11 mouse cellular contexts compared by ENCODE assay signal in genomic region chr8:77313003-77313402, GRCm38 (mm10).
DNase-seq lines count a peak whose midpoint lies in the region; ATAC-seq and TF ChIP-seq lines count a peak whose summit lies in the region.
"Had no signal": no experiment of that assay in that cellular context is flagged by ENCODE, and none has a peak within 500 bp of the region (broad histone marks: within the 10 kb centered on the region; RNA-seq: fewer than 3 reads in every experiment).

No protein-coding gene starts in this region.

- no peak overlapping the region for H3K4me3 ChIP-seq in hindbrain, embryonic 15.5 days
- H3K4me3 ChIP-seq in hindbrain, embryonic 12.5 days, result no peak overlapping the region
- H3K4me3 ChIP-seq in lung, postnatal 0 days (ENCODE audit: low read depth, low read length), result no peak overlapping the region
- H3K4me3 ChIP-seq: neural tube, embryonic 13.5 days had no signal

- DNase-seq in lung, postnatal 0 days (ENCODE audit: low spot score), result peak; percentile 32
- no peak for DNase-seq in lung, postnatal 14 days
- DNase-seq in brain, adult 2 months (ENCODE audit: low read depth, low spot score), result peak; percentile 59
- peak; percentile 11 for DNase-seq in lung, postnatal 36 days
- DNase-seq in heart, postnatal 36 days, result no peak
- DNase-seq: gastrocnemius, postnatal 25 days; left cerebral cortex, postnatal 4 days had no signal

- no peak overlapping the region for H3K9ac ChIP-seq in hindbrain, embryonic 15.5 days
- H3K9ac ChIP-seq in hindbrain, embryonic 12.5 days, result no peak overlapping the region
- no peak overlapping the region for H3K9ac ChIP-seq in lung, postnatal 0 days (replicated peaks; ENCODE audit: low read depth)
- H3K9ac ChIP-seq: neural tube, embryonic 13.5 days had no signal

- H3K9me3 ChIP-seq in hindbrain, embryonic 15.5 days, result no peaks in the 10 kb centered on the region
- no peaks in the 10 kb centered on the region for H3K9me3 ChIP-seq in hindbrain, embryonic 12.5 days (replicated peaks)
- no peaks in the 10 kb centered on the region for H3K9me3 ChIP-seq in lung, postnatal 0 days (ENCODE audit: low read length)
- H3K9me3 ChIP-seq: neural tube, embryonic 13.5 days had no signal

- H3K36me3 ChIP-seq in hindbrain, embryonic 15.5 days, result no peaks in the 10 kb centered on the region
- H3K36me3 ChIP-seq in hindbrain, embryonic 12.5 days, result no peaks in the 10 kb centered on the region
- no peaks in the 10 kb centered on the region for H3K36me3 ChIP-seq in lung, postnatal 0 days (ENCODE audit: insufficient read depth, low read length)
- H3K36me3 ChIP-seq: neural tube, embryonic 13.5 days had no signal

- H3K27me3 ChIP-seq in hindbrain, embryonic 15.5 days, result no peaks in the 10 kb centered on the region
- H3K27me3 ChIP-seq in hindbrain, embryonic 12.5 days, result no peaks in the 10 kb centered on the region
- H3K27me3 ChIP-seq in lung, postnatal 0 days (replicated peaks; ENCODE audit: insufficient read depth, low read length), result no peaks in the 10 kb centered on the region
- H3K27me3 ChIP-seq: neural tube, embryonic 13.5 days had no signal

- no peak for TF ChIP-seq CTCF in lung, postnatal 0 days (IDR thresholded peaks at IDR 0.05)

- H3K4me2 ChIP-seq in hindbrain, embryonic 15.5 days, result no peak overlapping the region
- H3K4me2 ChIP-seq in hindbrain, embryonic 12.5 days (replicated peaks), result no peak overlapping the region
- H3K4me2 ChIP-seq in lung, postnatal 0 days (replicated peaks; ENCODE audit: low read depth, low read length), result no peak overlapping the region
- H3K4me2 ChIP-seq: neural tube, embryonic 13.5 days had no signal

- ATAC-seq in hindbrain, embryonic 15.5 days (ENCODE audit: low FRiP score, low read depth), result peak; percentile 74; the same call in 1 of the 2 replicates
- no peak for ATAC-seq in hindbrain, embryonic 12.5 days (ENCODE audit: low FRiP score)
- ATAC-seq in lung, postnatal 0 days, result no peak
- ATAC-seq: activated CD4-positive, CD25-positive, alpha-beta regulatory T cell, adult 4 months had no signal

- no peak overlapping the region for H3K27ac ChIP-seq in hindbrain, embryonic 15.5 days (replicated peaks)
- H3K27ac ChIP-seq in hindbrain, embryonic 12.5 days, result no peak overlapping the region
- no peak overlapping the region for H3K27ac ChIP-seq in lung, postnatal 0 days (ENCODE audit: low read length)
- H3K27ac ChIP-seq: neural tube, embryonic 13.5 days had no signal

- TF ChIP-seq EP300 in lung, postnatal 0 days (IDR thresholded peaks at IDR 0.05), result no peak

- WGBS in hindbrain, embryonic 15.5 days, result 60% methylated on average over 3 of the region's 3 CpGs
- 86% methylated on average over 3 of the region's 3 CpGs for WGBS in hindbrain, embryonic 12.5 days
- WGBS in lung, postnatal 0 days, result 59% methylated on average over 3 of the region's 3 CpGs

- H3K4me1 ChIP-seq in hindbrain, embryonic 15.5 days (replicated peaks), result no peaks in the 10 kb centered on the region; the same call in 1 of the 2 replicates
- H3K4me1 ChIP-seq in hindbrain, embryonic 12.5 days, result no peaks in the 10 kb centered on the region
- no peaks in the 10 kb centered on the region for H3K4me1 ChIP-seq in lung, postnatal 0 days (ENCODE audit: insufficient read depth, low read depth, low read length)
- H3K4me1 ChIP-seq: neural tube, embryonic 13.5 days had no signal

- intact Hi-C loops in heart, postnatal 36 days (cut with DNase I), result loop anchor here (5.0 to 10.0 kb wide), 2 partner anchors 411 to 1248 kb away; no protein-coding TSS in a partner anchor

Comparison
In these comparisons a context has a peak if more than half of its experiments do, and no peak if none do; other contexts are left out.
1. DNase-seq: peak in lung, postnatal 0 days (single experiment), brain, adult 2 months (single experiment) and lung, postnatal 36 days (single experiment); none in lung, postnatal 14 days (single experiment) and heart, postnatal 36 days (0 of 2).